Mouse (Mus musculus) cortical plate, adult 2 months (tissue): ENCODE measurements around the gene 4930524J08Rik.

Experiments
- CTCF ChIP-seq: fragments of 200-500 bp; IDR thresholded peaks from 2 replicates; pipeline ENCODE4 v1.5.1; 2011; ENCODE audit warnings: mild to moderate bottlenecking, control low read depth, low read length; ENCODE audit not compliant: insufficient read depth; ENCODE audit errors: extremely low read depth
- POLR2A ChIP-seq: fragments of 200-500 bp; IDR thresholded peaks from 2 replicates; pipeline ENCODE4 v1.6.1; 2011; ENCODE audit warnings: mild to moderate bottlenecking, low read length, control low read depth; ENCODE audit not compliant: insufficient read depth; ENCODE audit errors: extremely low read depth

GRCm38 (mm10) chr5:99975061-99975460 is 3.8 kb upstream of the 4930524J08Rik start:
- TF ChIP-seq POLR2A (no peak), CTCF (no peak)
